Mouse (Mus musculus) left cerebral cortex, adult 11 months (tissue): ENCODE data around the gene Piezo1.

Source experiments
- DNase-seq: peaks from one replicate; pipeline ENCODE4 v3.0.0; 2022; ENCODE audit warnings: low spot score

Piezo1 gene

DNA sequence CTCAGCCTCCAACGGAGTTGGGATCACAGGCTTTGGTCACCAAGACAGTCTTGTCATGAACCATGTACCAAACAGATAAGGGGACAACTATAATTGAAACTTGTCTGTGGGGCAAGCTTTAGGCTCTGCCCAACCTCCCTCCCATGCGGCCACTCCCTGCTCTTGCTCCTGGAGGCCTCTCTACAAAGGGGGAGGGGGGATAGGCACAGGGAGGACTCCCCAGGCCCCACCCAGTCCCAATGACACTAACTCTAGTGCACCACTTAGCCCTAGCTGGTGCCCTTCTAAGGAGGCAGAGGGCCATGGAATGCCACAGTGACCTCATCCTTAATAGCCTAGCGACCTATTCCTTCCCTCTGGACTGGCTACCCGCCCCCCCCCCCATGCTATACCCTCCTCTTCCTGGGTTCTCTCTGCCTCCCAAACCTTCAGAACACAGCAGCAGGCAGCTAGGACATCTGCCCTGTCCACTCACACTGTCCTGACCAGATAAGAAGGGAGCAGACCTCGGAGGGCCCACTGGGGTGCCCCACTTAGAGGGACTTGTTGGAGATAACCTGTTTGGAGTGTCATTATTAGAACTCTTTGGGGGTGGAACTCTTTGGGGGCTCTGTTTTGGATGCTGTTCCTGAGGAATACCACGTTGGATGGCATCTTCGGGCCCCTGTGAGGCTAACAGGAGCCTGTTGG lies 4.9 kb downstream of the Piezo1 start:
- no peak for DNase-seq

DNA sequence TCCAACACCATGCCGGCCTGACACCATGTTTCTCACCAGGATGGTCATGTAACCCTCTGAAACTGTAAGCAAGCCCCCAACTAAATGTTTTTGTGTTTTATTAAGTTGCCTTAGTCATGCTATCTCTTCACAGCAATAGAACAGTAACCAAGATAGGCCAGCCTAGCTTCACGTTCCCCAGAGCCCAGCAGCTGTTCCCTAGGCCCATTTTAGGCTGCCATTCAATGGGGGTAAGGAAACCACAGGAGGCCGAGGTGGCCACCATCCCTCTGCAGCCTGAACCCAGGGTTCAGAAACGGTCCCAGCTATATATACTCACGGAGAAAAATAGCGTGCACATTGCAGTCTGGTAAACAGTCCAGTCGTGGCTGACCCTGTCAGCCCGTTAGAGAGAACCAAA lies 7.0 kb downstream of the Piezo1 start:
- no peak for DNase-seq

DNA sequence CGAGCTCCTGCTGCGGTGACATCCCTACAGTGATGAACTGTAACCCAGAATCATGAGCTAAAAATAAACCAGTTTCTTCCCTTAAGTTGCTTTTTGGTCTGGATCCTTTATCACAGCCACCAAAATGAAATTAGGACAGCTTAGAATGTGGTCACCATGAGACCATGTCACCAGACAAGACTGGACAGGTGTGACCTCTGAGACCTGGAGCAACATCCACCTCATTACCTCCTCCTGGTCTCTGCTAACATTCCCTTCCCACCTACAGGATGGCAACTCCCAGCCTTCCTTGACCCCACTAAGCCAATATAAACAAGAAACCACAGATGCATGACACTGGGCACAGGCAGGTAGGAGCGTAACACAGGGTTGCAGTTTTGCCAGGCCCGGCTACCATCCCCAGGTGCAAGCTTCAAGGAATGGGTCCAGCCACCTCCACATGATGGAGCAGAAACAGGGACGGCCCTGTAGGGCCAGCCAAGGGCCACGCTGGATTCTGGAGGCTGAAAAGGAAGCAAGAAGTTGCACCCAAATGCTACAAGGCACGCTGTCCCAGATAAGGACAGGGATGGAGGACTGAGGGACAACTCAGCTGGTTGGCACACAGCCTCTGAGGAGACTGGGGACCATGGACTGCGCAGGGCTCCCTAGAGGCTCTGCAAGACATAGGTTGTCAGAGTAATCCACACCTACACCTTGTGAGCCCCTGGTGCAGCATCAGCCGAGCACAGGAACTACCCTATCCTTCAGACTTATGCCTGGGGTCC lies 12.6 kb downstream of the Piezo1 start:
- no peak for DNase-seq

DNA sequence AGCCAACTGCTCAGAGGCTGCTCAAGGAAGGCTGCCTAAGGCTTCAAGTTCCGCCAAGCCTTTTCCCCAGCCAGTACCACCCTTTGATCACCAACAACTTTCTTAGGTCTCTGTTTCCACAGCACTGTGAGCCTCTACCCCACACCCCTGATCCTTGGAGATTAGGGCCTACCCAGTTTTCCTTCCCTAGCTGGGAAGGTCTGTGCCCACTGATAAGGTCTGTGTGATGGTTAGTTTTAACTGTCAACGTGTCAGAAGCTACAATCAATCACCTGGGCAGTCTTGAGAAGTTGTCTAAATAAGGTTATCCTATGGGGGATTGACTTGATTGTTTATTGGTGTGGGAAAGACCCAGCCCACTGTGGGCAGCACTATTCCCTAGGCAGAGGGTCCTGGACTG lies 13.3 kb downstream of the Piezo1 start:
- DNase-seq: no peak

DNA sequence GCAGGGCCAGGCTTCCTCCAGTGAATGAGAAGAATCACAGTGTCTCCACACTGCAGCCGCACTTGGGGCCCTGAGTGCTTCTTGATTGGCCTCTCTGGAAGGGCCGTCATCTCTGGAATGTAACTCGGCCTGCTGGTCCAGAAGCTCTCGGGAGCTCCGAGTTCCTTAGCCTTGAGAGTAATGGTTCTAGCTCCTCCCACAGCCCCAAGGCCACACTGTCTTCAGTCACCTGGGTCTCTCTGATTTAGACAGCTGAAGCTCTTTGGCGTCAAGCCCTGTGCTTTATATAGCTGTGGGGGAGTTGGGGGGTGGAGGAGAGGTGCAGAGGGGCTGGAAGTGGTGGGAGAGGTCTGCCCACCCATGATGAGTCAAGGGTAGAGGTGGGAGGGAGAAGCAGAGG lies 14.1 kb downstream of the Piezo1 start:
- no peak for DNase-seq

DNA sequence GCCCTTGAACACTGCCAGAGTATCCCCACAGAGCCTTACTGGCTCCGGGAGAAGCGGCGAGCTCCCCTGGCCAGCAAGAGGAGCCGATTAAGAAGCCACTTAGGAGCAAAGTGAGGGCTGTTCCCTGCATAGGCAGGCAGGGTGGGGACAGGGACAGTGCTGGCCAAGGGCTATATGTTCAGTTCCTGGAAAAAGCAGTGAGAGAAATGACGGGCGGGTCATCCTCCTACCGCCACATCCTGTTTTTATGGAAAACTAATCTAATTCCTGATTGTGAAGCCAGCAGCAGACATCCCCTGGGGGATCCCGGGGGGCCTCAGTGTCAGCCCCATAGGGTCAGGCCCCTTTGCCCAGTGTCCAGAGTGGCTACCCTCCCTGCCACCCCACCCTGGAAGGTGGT lies 19.8 kb downstream of the Piezo1 start:
- no peak for DNase-seq

DNA sequence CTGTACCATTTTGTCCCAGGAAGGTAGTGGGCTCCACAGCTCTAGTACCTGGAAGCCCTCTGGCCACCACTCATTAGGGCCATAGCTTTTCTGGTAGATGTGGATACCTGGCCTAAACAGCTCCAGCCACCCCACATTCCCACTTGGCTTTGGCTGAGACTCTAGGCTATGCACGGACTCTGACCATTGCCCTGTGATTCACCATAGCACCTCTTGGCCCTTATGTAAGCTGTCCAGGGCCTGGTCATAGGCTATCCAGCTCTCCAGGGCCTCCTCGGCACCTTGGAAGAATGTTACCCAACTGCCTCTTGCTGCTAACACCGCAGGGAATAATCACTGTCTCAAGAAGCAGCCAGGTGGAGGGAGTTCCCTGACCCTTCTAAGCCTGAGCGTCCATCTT lies 22.0 kb downstream of the Piezo1 start:
- no peak for DNase-seq

DNA sequence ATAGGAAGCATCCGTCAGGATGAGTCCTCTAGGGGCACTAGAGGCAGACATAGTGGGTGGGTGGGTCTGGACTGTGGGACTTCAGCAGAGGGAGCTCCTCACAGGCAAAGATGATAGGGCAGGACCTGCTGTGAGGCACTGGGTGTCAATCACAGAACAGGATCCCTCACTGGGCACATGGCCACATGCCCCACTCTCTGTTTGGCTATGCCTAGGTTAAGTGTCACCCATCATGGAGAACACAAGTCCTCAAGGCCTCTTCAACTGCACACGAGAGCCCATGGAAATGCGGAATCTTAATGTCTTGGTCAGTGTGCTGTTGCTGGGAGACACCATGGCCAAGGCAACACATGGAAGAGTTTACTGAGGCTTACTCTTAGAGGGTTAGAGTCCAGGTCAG lies 23.2 kb downstream of the Piezo1 start:
- no peak for DNase-seq

DNA sequence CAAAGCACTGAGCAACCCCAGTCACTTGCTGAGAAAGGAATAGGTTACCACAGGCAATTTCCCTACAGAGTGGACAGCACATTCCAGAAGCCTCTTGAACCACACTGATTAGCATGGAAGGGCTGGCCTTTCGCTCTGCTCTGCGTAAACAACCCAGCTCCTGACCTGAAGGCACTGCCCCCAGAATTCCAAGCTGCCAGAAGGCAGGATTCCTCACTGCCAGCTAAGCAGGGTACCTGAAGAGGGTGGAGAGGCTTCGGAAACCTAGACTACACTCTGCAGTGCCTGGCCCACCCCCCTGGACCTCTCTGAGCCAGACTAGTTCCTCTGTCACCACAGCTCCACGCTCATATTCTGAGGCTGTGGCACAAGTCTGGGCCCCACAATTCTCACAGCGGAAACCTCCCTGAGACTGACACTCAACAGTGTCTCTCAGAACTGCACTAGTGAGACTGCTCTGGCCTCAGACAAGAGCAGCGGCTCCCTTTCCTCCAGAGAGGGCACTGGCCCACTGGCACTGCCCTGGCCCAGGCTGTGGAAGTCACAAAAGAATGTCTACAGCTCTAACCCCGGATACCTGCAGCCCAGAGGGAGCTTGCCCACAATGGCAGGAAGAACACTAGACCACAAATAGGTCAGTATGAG lies 24.5 kb downstream of the Piezo1 start:
- DNase-seq: no peak

DNA sequence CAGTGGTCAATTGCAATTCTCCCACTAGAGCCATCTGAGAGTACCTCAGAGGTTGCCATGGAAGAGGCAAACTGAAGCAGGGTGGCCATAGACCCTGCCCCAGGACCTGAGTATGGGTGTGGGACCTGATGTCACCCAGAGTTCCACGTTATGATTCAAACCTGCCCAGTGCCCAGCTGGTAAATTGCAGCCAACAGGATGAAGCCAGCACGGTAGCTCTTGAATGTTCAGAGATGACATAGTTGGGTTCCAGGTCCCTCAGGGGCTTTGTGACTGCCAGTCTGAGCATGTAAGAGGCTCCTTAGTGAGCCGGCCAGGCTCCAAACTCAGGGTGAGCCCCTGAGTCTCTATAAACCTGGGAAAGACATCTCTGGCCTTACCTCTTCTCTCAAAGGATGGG lies 25.0 kb downstream of the Piezo1 start:
- DNase-seq: no peak

DNA sequence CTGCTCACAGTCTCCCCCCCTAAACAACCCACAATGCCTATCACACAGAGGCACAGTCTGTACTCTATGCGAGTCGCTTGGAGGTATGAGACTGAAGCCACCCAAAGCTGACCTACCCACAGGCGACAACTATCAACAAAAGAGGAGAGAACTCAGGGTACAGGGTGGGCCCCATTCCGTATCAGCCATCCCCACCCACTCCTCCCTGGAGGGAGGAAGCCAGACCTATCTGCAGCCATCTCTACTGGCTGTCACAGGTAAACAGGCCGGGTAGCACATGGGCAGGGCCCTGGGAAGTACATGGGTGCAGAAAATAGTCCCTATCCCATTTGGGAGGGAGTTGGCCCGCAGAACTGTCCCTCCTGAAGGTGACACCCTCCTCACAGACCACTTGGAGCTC lies 26.1 kb downstream of the Piezo1 start:
- DNase-seq: no peak

DNA sequence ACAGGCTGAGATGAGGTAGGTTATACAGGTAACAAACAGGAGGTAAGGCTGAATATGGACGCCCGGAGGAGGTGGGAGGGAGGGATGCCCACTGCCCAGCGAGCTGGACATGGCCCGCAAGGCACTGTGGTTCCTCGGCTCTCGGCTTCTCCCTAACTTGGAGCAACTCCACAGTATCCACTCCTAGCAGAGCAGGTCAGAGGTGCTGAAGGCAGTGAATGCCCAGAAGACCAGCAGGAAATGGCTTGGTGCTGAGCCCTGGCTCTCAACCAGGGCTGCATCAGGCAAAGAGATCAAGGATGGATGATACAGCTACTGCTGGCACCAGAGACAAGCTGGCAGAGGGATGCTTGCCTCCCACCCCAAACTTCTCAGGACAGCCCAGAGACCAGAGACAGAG lies 26.6 kb downstream of the Piezo1 start:
- no peak for DNase-seq

DNA sequence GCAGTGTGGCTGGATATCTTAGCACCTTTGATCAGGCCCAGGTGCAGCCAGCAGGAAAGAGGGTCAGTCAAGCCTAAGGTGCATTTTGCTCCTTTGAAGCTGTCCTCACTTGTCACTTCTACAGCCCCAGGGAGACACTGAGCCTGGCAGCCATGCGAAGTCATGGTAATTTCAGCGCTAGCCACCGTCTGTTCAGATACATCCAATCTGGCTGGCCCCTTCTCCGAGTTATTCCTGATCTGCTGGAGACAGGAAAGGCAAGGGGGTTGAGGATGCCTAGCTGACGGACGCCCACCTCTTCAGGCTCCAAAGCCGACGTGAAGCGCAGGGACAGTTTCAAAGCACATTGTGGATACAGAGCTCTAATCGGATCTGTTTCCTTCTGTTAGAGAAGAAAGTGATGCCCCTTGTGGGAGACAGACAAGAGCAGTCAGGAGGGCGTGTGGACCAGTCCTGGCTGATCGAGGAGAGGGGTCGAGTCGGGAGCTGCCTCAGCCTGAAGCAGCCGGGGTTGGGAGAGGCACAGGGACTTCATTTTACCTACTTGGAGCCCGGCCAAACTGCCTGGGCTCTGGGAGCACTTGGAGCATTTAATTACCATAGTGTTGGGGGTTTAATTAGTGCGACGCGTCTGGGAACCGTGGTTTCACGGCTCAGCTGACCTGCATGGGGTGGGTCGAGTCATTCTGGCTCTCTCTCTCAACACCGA lies 27.3 kb downstream of the Piezo1 start:
- no peak for DNase-seq

DNA sequence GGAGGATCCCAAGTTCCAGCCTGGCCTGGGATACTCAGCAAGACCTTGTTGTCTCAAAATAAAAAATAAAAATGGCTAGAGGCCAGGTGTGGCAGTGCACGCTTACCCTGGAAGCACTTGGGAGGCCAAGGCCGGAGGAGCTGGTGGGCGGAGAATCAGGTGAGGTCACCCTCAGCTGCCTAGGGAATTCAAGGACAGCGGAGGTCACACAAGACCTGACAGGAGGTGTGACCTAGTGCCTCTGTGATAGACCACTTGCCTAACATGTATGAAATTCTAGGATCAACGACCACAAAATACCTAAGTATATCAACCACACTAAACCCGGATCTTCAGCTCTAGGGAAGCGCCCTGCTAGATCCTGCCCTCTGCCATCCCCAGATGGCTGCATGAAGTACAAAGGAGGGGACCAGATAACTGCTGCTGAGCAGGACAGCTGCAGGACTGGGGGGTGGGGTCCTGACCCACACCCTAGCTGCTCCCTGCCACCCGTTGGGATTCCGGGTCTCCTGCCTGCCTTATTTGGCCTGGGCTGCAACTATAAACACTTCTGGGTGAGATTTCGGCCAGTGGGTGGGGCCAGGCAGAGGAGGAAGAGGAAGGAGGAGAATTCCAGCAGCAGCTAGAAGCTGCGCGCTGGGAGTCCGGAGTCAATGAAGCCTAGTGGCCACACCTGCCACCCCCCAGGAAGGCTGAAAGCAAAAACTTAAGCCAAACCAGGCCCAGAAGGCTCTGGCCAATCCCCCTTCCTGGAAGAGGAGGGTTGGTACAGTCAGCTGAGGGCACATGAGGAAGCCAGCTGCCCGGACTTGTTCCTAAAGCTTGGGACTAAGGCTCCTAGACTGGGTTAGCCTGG lies 28.1 kb downstream of the Piezo1 start:
- no peak for DNase-seq

DNA sequence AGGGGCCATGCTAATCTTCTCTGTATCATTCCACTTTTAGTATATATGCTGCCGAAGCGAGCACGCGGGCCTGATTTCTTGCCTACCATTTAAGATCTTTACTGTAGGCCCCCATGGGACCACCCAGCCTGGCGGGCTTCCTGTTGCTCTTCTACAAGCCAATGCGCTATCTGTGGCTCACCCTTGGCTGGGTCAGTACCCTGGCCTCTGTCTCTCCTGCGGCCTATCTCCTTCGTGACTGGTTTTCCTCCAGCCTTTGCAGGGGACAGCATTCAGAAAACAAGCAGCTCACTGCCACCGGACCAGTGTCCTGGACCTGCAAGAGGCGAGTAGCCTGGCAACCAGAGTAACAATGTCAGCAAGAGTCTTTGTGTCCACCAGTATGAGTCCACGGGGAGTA lies 30.5 kb downstream of the Piezo1 start:
- no peak for DNase-seq

DNA sequence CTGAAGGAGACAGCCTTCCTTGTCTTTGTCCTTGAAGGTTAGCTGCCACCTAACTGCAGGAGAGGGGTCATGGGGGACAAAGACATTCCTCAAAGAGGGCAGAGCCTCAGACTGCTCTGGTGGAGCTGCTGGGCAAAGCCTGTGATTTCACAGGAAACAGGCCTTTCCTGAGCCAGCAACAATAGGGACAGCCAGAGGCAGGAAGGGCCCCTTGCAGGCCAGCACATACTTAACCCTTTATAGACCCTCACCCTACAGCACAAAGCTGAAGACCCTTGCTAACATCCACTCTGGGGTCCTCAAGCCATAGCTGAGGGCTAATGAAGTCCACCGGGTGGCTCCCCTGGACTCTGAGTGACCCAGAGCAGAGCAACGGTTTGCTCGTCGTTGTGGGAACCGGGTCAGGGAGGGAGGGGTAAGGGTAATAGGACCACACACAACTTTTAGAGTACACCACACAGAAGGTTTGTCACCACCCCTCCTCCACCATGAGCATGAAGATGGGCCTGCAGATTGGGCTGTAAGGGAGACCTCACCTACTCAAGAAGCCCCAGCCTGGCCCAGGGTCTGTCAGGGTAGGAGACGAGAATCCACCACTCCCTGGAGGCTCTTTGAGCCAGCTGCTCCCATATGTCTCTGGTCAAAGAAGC lies 33.5 kb downstream of the Piezo1 start:
- no peak for DNase-seq

DNA sequence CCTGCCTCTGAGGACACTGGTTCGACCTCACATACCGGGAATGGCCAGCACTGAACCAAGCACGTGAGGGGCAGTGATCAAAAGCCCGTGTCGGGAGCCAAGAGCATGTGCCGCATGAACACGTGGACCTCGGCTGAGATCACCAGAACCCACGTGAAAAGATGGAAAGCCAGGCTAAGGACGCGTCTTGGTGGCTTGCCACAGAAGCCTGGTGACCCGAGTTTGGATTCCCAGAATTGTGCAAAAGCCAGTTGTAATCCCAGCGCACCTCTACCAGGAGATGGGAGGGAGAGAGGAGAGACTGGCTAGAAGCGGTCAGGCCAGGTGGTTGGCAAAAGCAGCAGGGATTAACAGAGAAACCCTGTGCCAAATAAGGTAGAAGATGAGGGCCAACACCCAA lies 35.4 kb downstream of the Piezo1 start:
- DNase-seq: no peak

DNA sequence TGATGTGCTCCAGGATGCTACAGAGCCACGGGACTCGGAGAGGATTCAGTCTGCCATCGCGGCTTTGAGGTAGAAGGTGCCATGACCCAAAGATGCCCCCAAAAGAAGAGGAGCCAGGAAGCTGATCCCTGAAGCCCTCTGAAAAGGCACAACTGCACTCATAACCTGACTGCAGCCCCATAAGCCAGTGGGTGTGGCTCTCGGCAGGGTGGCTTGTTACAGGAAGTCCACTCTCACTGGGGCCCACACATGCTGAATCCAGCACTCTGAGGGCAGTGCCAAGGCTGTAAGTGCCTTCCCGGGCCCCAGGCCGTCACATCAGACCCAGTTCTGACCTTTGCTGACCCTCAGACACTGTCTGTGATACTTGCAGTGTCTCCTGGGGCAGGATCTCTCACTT lies 38.7 kb downstream of the Piezo1 start:
- no peak for DNase-seq

DNA sequence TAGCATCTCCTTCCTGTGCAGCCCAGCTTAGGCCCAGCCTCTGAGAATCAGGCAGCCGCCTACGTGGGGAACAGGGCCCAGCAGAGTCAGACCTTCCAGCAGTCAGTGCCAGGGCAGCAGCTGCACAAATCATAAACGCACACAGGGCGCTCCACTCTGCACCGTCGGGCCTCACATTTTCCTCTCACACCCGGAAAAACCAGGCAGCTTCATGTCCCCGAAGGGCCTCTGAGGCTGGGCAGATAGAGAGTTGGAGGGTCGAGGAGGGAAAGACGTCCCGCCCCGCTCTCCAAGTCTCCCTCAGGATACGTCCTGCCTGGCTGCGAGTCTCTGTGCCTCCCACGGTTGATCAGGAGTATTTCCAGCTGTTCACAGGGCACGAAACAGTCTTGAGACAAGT lies 39.6 kb downstream of the Piezo1 start:
- DNase-seq: no peak

DNA sequence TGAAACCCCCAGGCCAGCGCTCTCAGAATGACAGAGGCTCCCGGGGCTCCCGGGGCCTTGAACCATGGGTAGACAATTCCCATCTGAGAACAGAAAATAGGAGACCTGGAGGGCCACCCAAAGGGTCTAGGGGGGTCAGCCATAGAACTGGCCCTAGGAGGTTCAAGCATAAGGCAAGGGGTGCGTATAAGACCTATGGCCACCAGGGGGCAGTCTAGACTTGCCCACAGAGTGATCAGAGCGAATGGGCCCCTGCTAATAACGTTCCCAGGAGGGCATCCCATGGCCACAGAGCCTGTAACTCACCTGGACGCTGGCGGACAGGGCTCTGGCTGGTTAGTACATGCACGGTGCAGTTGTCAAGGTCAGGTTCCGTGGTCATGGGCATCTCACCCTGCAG lies 50.3 kb downstream of the Piezo1 start:
- peak; percentile 48 for DNase-seq

DNA sequence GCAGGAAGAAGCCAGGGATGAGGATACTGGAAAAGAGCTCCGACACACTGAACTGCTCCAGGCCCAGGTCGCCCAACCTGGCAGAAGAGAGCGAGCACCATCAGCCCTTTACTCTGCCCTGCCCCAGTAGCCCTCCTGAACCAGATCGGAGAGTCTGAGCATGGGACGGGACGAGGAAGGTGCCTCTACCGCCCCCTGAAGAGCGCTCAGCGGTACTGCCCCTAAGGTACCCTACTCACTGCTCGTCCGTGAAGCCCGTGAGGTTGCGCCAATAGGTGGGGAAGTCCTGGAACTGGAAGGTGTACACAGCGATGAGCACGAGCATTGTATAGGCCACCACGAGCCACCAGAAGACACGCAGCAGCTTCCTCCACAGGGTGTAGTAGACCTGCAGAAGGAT lies 53.2 kb downstream of the Piezo1 start:
- no peak for DNase-seq
